Mouse (Mus musculus) central nervous system, embryonic 18 days (tissue): ENCODE data around the gene Smarca5. TPM values are rescaled to one million over a fixed set of nuclear protein-coding genes. Genes with fewer than 3 reads are reported as not detected.

Experiments used
- polyA plus RNA-seq: library from polyadenylated mRNA; depleted of rRNA; stranded (reverse); fragments of >200 nt; gene quantifications from 2 replicates; pipeline ENCODE4 v1.2.3, GENCODE M21; 2012; rRNA removed

Gene Smarca5
- polyA plus RNA-seq, result 16.3 and 17.4 TPM in 2 replicates

DNA sequence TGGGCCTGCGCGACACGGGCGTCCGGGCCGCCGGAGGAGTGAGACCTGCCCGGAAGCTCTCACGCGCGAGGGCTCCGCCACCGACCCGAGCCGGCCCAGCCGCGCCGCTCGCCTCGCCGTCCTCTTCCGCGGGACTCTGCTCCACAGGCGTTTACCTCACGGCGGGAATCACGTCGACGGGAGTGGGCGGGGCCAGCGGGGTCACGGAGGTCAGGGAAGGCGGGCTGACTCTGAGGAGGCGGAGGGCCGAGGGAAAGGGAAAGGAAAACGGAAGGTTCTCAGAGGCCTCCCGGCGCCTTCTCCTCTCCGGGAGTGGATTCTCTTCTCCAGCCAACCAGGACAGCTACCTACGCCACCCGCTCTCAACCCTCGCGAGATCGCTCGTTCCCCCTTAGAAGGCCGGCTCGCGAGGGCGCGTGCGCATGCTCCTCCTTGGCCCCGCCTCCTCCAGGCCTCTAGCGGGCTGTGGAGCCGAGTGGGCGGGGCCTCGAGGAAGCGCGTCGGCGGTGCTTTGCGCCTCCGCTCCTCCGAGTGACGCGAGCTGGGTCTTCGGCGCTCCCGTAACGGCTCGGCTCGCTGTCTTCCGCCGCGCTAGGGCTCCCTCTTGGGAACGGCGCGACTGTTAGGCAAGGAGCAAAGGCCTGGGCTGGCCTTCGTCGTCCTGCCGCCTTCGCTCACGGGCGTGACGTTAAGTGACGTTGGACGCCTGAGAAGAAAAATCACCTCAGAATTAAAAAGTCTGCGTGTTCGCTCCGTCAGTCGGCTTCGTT lies at the start of gene Smarca5:
TSS of gene Smarca5 (minus strand) at position 343 of the 770 bp plus-strand sequence.

Other genes starting within 250 kb of the Smarca5 start
- gene Gypa, start 245.7 kb downstream of the Smarca5 start, polyA plus RNA-seq, result 0.09 and 0.23 TPM in 2 replicates
- gene Frem3, start 128.4 kb downstream of the Smarca5 start, polyA plus RNA-seq, result 0.17 and 0.19 TPM in 2 replicates
- gene Gab1, start 141.0 kb upstream of the Smarca5 start, polyA plus RNA-seq, result 14.6 TPM in 2 replicates